Mouse (Mus musculus) embryonic facial prominence, embryonic 10.5 days (tissue): ENCODE results near the gene Gcn1l1. TPM values are rescaled to one million over a fixed set of nuclear protein-coding genes. Genes with fewer than 3 reads are reported as not detected.

Source experiments
- DNase-seq: peaks from one replicate; pipeline ENCODE4 v3.0.0-alpha.2; 2017; ENCODE audit warnings: low spot score
- H3K27ac ChIP-seq: fragments of 300-500 bp; sonication (generic); replicated peaks from 2 replicates; pipeline ENCODE4 v1.5.1; 2016; ENCODE audit warnings: mild to moderate bottlenecking
- H3K27me3 ChIP-seq: fragments of 300-500 bp; sonication (generic); replicated peaks from 2 replicates; pipeline ENCODE4 v1.6.1; 2016; ENCODE audit warnings: low read depth, mild to moderate bottlenecking; ENCODE audit not compliant: poor library complexity, severe bottlenecking
- H3K36me3 ChIP-seq: fragments of 300-500 bp; sonication (generic); replicated peaks from 2 replicates; pipeline ENCODE4 v1.6.1; 2016; ENCODE audit warnings: mild to moderate bottlenecking, moderate library complexity
- H3K4me1 ChIP-seq: fragments of 300-500 bp; sonication (generic); 2 replicates; pipeline ENCODE4 v1.6.1; 2016
- H3K4me3 ChIP-seq: fragments of 300-500 bp; sonication (generic); 2 replicates; pipeline ENCODE4 v1.5.1; 2016; ENCODE audit warnings: mild to moderate bottlenecking, moderate library complexity
- H3K9me3 ChIP-seq: fragments of 300-500 bp; sonication (generic); 2 replicates; pipeline ENCODE4 v1.6.1; 2016; ENCODE audit warnings: mild to moderate bottlenecking
- WGBS: fragments of 180-500 bp; shearing (Covaris S2); methylation state at CpG from one replicate; pipeline ENCODE4 v1.1.7; 2016; 5-methylcytosine and 5-hydroxymethylcytosine counted together
- microRNA-seq: library from miRNA; unstranded; fragments of <30 nt; microRNA quantifications from one replicate; pipeline ENCODE4, GENCODE M21; 2017
- polyA plus RNA-seq: library from polyadenylated mRNA; unstranded; fragments of >200 nt; fragmentation: Nextera tagmentation; extraction: Ambion mirVana; gene quantifications from 2 replicates; pipeline ENCODE4 v1.2.1, GENCODE M21; 2016

The Gcn1l1 gene
- polyA plus RNA-seq, 1 experiment from 2014 or later: 65.0 TPM

GRCm38 (mm10) chr5:115658352-115658751 lies 93.3 kb downstream of the Gcn1l1 start:
- DNase-seq: no peak
- peaks cover 3% of the 10 kb centered on the region; the same call in 1 of the 2 replicates for H3K4me1 ChIP-seq
- H3K27me3 ChIP-seq: no peaks in the 10 kb centered on the region
- H3K9me3 ChIP-seq: no peaks in the 10 kb centered on the region
- H3K36me3 ChIP-seq: no peaks in the 10 kb centered on the region
- H3K27ac ChIP-seq: no peak overlapping the region
- WGBS: 87% methylated on average over 6 of the region's 6 CpGs
- no peak overlapping the region for H3K4me3 ChIP-seq

DNA sequence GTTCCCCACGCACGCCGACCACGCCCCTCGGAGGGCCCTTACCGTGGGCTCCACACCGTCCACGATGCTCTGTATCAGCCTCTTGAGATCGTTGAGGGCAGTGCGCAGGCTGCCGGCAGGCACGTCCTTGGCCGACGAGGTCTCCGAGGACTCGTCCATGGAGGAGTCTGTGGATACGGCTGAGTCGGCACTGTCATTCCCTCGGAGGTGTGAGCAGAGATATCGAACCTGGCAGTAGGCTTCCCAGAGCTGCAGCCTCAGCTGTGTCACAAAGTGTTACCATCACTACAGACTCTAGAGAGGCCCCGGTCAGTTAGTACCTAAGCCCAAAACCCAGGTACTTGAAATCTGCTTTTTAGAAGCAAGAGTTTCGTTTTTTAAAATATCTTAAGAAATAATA lies 97.6 kb downstream of the Gcn1l1 start:
- Histone ChIP-seq H3K27me3 (no peaks in the 10 kb centered on the region), H3K27ac (no peak overlapping the region), H3K4me1 (peaks cover 5% of the 10 kb centered on the region), H3K36me3 (no peaks in the 10 kb centered on the region), H3K4me3 (no peak overlapping the region), H3K9me3 (no peaks in the 10 kb centered on the region)
- DNase-seq: no peak
- 88% methylated on average over 22 of the region's 22 CpGs for WGBS

DNA sequence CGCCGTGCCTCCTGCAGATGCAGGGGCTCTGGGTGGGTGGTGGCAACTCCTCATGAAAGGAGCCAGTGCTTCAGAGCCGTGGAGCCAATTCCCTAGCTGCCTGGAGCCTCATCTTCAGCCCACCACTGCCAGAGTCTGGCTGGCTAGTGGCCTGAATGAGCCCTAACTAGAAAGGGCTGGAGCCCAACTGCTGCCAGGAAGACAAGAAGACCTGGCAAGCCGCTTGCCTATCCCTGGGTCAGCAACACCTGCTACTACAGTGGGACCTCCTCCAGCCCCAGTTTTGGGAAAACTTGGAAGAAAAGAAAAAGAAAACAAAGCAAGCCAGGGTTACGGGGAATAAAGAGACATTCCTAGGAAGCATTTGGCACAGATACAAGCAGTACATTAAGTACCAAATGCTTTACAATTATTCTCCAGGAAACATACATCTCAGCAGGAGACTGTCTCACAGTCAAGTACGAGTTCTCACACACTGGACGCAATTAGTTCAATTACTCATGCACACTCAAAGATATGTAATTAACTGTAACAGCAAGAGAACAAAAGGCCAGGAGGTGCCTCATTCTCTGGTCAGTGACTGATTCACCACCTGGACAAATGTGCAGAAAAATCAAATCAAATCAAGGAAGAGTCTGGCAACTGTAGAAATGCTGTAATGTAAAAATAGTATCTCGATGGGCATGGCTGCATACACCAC lies 101.5 kb downstream of the Gcn1l1 start:
- 74% methylated on average over 8 of the region's 8 CpGs for WGBS
- no peak overlapping the region for H3K4me3 ChIP-seq
- H3K27ac ChIP-seq: no peak overlapping the region
- no peaks in the 10 kb centered on the region for H3K9me3 ChIP-seq
- no peaks in the 10 kb centered on the region for H3K27me3 ChIP-seq
- DNase-seq: no peak
- peaks cover 23% of the 10 kb centered on the region for H3K4me1 ChIP-seq
- no peaks in the 10 kb centered on the region for H3K36me3 ChIP-seq

GRCm38 (mm10) chr5:115667210-115667609 lies 102.2 kb downstream of the Gcn1l1 start:
- Histone ChIP-seq H3K4me1 (peaks cover 25% of the 10 kb centered on the region), H3K27me3 (no peaks in the 10 kb centered on the region), H3K4me3 (no peak overlapping the region), H3K27ac (no peak overlapping the region), H3K9me3 (no peaks in the 10 kb centered on the region), H3K36me3 (no peaks in the 10 kb centered on the region)
- WGBS: 80% methylated on average over 8 of the region's 8 CpGs
- DNase-seq: no peak

- H3K4me3 ChIP-seq: no peak overlapping the region
- H3K4me1 ChIP-seq: peaks cover 26% of the 10 kb centered on the region
- H3K27me3 ChIP-seq: no peaks in the 10 kb centered on the region
- DNase-seq: no peak
- H3K36me3 ChIP-seq: no peaks in the 10 kb centered on the region
- WGBS: 15% methylated on average over 7 of the region's 7 CpGs
- no peaks in the 10 kb centered on the region for H3K9me3 ChIP-seq
- H3K27ac ChIP-seq: no peak overlapping the region
Observed at GRCm38 (mm10) chr5:115667894-115668293, 102.8 kb downstream of the Gcn1l1 start.

DNA sequence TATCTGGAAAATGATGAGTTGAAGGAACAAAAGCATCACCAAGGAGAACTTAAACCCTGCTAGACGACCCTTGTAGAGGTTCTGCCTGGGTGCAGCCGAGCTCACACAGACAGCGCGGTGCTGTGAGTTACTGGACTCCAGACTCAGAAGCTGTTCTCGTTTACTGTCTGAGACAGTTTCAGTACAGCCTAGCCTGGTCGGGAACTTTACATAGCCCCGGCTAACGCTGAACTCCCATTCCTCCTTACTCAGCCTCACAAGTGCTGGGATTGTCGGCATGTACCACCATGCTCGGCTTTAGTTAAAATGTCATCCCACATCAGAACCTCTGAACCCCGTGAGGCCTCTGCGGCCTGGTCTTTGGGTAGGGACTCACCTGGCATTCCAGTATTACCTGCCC lies 103.9 kb downstream of the Gcn1l1 start:
- WGBS: 85% methylated on average over 12 of the region's 12 CpGs
- Histone ChIP-seq H3K4me1 (peaks cover 26% of the 10 kb centered on the region), H3K27ac (no peak overlapping the region), H3K4me3 (no peak overlapping the region), H3K36me3 (no peaks in the 10 kb centered on the region), H3K9me3 (no peaks in the 10 kb centered on the region), H3K27me3 (no peaks in the 10 kb centered on the region)
- no peak for DNase-seq

DNA sequence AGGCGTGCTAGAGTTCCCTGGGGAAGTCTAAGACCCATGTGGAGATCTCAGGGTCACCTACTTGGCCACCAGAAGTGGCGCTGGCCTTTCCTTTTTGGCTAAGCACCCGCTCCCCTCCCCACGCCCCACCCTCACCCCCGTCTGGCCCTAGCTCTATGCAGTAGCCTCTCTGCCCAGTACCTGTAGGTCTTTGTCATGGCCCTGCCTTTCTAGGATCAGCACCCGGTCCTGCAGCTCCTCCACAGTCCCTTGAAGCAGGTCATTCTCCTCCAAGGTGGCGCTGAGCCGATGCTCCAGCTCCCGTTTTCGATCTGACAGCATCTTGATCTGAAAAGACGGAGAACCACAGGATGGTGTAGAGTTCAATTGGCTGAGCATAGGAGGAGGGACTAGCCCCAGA lies 104.9 kb downstream of the Gcn1l1 start:
- no peak for DNase-seq
- no peaks in the 10 kb centered on the region for H3K27me3 ChIP-seq
- no peak overlapping the region for H3K27ac ChIP-seq
- WGBS: 90% methylated on average over 11 of the region's 11 CpGs
- no peak overlapping the region for H3K4me3 ChIP-seq
- peaks cover 26% of the 10 kb centered on the region for H3K4me1 ChIP-seq
- no peaks in the 10 kb centered on the region for H3K36me3 ChIP-seq
- H3K9me3 ChIP-seq: no peaks in the 10 kb centered on the region

GRCm38 (mm10) chr5:115670406-115670805 lies 105.4 kb downstream of the Gcn1l1 start:
- Histone ChIP-seq H3K4me3 (no peak overlapping the region), H3K9me3 (no peaks in the 10 kb centered on the region), H3K27ac (no peak overlapping the region), H3K4me1 (peaks cover 26% of the 10 kb centered on the region), H3K36me3 (no peaks in the 10 kb centered on the region), H3K27me3 (no peaks in the 10 kb centered on the region)
- no peak for DNase-seq
- 80% methylated on average over 2 of the region's 2 CpGs for WGBS

DNA sequence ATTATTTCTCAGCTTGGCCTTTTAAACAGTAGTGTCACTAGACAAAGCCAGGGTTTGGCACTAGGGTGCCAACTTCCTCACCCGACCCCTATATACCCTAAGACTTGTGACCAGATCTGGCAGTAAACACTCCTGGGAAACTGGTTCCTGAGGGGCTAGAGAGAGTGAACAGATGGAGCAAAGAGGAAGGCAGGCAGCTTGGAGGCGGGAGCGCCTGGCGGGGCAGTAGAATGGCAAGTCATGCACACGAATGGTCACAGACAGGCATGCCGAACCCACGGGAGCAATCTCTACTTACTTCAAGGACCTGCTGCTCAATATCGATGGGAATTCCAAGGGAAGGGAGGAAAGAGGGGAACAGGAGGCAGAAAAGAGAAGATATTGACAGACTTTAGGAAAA lies 106.8 kb downstream of the Gcn1l1 start:
- no peak for DNase-seq
- H3K27ac ChIP-seq: no peak overlapping the region
- WGBS: 75% methylated on average over 8 of the region's 8 CpGs

More for the DNA sequence above, 106.8 kb downstream of the Gcn1l1 start:
- no peaks in the 10 kb centered on the region for H3K27me3 ChIP-seq
- no peak overlapping the region for H3K4me3 ChIP-seq
- H3K36me3 ChIP-seq: no peaks in the 10 kb centered on the region
- no peaks in the 10 kb centered on the region for H3K9me3 ChIP-seq
- H3K4me1 ChIP-seq: peaks cover 26% of the 10 kb centered on the region

Small RNA genes lying within 50 kb of the gene (microRNA-seq; reads per million reads assigned to microRNA genes)
- 0.91 reads per million for gene Mir7029
- gene Mir7030: not detected

Other genes with a start within 250 kb of the Gcn1l1 start
- 391 and 411 TPM in 2 replicates for gene Srsf9, start 238.1 kb upstream of the Gcn1l1 start, polyA plus RNA-seq
- 34.8 and 38.0 TPM in 2 replicates for gene Gatc, start 224.1 kb upstream of the Gcn1l1 start, polyA plus RNA-seq
- 54.2 and 55.7 TPM in 2 replicates for gene Triap1, start 224.0 kb upstream of the Gcn1l1 start, polyA plus RNA-seq
- gene Cox6a1, start 216.3 kb upstream of the Gcn1l1 start, polyA plus RNA-seq: 716 and 739 TPM in 2 replicates
- 86.3 and 111 TPM in 2 replicates for gene Msi1, start 135.7 kb upstream of the Gcn1l1 start, polyA plus RNA-seq
- gene Pla2g1b, start 99.0 kb upstream of the Gcn1l1 start, polyA plus RNA-seq: not detected in 2 replicates
- gene Sirt4, start 80.5 kb upstream of the Gcn1l1 start, polyA plus RNA-seq: 14.5 and 16.0 TPM in 2 replicates
- 50.3 and 50.6 TPM in 2 replicates for gene Pxn, start 58.6 kb upstream of the Gcn1l1 start, polyA plus RNA-seq
- gene Rplp0, start 5.8 kb upstream of the Gcn1l1 start, polyA plus RNA-seq: 1,413 and 1,489 TPM in 2 replicates
- gene Rab35, start 66.7 kb downstream of the Gcn1l1 start, polyA plus RNA-seq: 14.9 and 15.1 TPM in 2 replicates
- gene Bicdl1, start 166.4 kb downstream of the Gcn1l1 start, polyA plus RNA-seq: 8.7 and 9.1 TPM in 2 replicates